Mouse (Mus musculus) intestine, embryonic 15.5 days (tissue): Measurements from ENCODE around the gene Uimc1. TPM values are rescaled to one million over a fixed set of nuclear protein-coding genes. Genes with fewer than 3 reads are reported as not detected.
"Not testable (repeated sequence)": the region's sequence is repeated elsewhere in the genome, so short reads cannot be mapped to it uniquely, and the experiment has no call there.

Source experiments
- ATAC-seq: fragments of 200-750 bp; cut with Nextera tagmentation; 2 replicates; pipeline ENCODE4 v1.8.0; 2017; ENCODE audit warnings: moderate TSS enrichment, moderate library complexity
- H3K27ac ChIP-seq: fragments of 300-500 bp; sonication (generic); 2 replicates; pipeline ENCODE4 v1.5.1; 2015; ENCODE audit warnings: mild to moderate bottlenecking, inconsistent platforms
- H3K27me3 ChIP-seq: fragments of 300-500 bp; sonication (generic); replicated peaks from 2 replicates; pipeline ENCODE4 v1.6.1; 2015; ENCODE audit warnings: inconsistent platforms
- H3K36me3 ChIP-seq: fragments of 300-500 bp; sonication (generic); 2 replicates; pipeline ENCODE4 v1.6.1; 2015; ENCODE audit warnings: inconsistent platforms
- H3K4me1 ChIP-seq: fragments of 300-500 bp; sonication (generic); replicated peaks from 2 replicates; pipeline ENCODE4 v1.6.1; 2015; ENCODE audit warnings: inconsistent platforms
- H3K4me2 ChIP-seq: fragments of 300-500 bp; sonication (generic); replicated peaks from 2 replicates; pipeline ENCODE4 v1.6.1; 2015; ENCODE audit warnings: mild to moderate bottlenecking, inconsistent platforms
- H3K4me3 ChIP-seq: fragments of 300-500 bp; sonication (generic); replicated peaks from 2 replicates; pipeline ENCODE4 v1.5.1; 2015; ENCODE audit warnings: inconsistent platforms
- H3K9ac ChIP-seq: fragments of 300-500 bp; sonication (generic); 2 replicates; pipeline ENCODE4 v1.6.1; 2015; ENCODE audit warnings: inconsistent platforms
- H3K9me3 ChIP-seq: fragments of 300-500 bp; sonication (generic); 2 replicates; pipeline ENCODE4 v1.6.1; 2016; ENCODE audit warnings: inconsistent platforms
- WGBS: fragments of 180-500 bp; shearing (Covaris S2); methylation state at CpG from one replicate; pipeline ENCODE4 v1.1.7; 2015; 5-methylcytosine and 5-hydroxymethylcytosine counted together
- polyA plus RNA-seq: library from polyadenylated mRNA; unstranded; fragments of >200 nt; fragmentation: Nextera tagmentation; extraction: Ambion mirVana; gene quantifications from 2 replicates; pipeline ENCODE4 v1.2.1, GENCODE M21; 2015

The Uimc1 gene
- polyA plus RNA-seq, 1 experiment from 2014 or later, result 21.8 TPM

GRCm38 (mm10) chr13:55102366-55102765, 2.3 kb upstream of the Uimc1 start:
- Histone ChIP-seq H3K27ac (no peak overlapping the region), H3K27me3 (no peaks in the 10 kb centered on the region), H3K9me3 (no peaks in the 10 kb centered on the region), H3K4me2 (no peak overlapping the region), H3K36me3 (no peaks in the 10 kb centered on the region; the same call in 1 of the 2 replicates), H3K4me3 (no peak overlapping the region), H3K9ac (no peak overlapping the region), H3K4me1 (peaks cover 12% of the 10 kb centered on the region)
- no peak for ATAC-seq
- WGBS, result 96% methylated on average over 3 of the region's 3 CpGs

GRCm38 (mm10) chr13:55101627-55102026, 1.5 kb upstream of the Uimc1 start:
- H3K9ac ChIP-seq, result no peak overlapping the region
- 90% methylated on average over 11 of the region's 11 CpGs for WGBS
- H3K4me2 ChIP-seq, result no peak overlapping the region
- H3K36me3 ChIP-seq, result no peaks in the 10 kb centered on the region
- no peaks in the 10 kb centered on the region for H3K9me3 ChIP-seq
- H3K4me3 ChIP-seq, result no peak overlapping the region
- H3K27me3 ChIP-seq, result no peaks in the 10 kb centered on the region
- H3K4me1 ChIP-seq, result peaks cover 12% of the 10 kb centered on the region
- H3K27ac ChIP-seq, result no peak overlapping the region
- no peak for ATAC-seq

- Histone ChIP-seq H3K9me3 (no peaks in the 10 kb centered on the region), H3K27ac (peak overlapping the region; percentile 95), H3K4me2 (peak overlapping the region; percentile 71), H3K36me3 (no peaks in the 10 kb centered on the region), H3K9ac (peak overlapping the region; percentile 93), H3K4me3 (peak overlapping the region; percentile 94), H3K4me1 (peaks cover 7% of the 10 kb centered on the region; the same call in 1 of the 2 replicates), H3K27me3 (no peaks in the 10 kb centered on the region)
- peak; percentile 23 for ATAC-seq
- WGBS, result 31% methylated on average over 20 of the region's 20 CpGs
These were observed 904 bp downstream of the Uimc1 start for GRCm38 (mm10) chr13:55099066-55099725.

GRCm38 (mm10) chr13:55097841-55098240, 2.3 kb downstream of the Uimc1 start:
- WGBS, result 92% methylated on average over 3 of the region's 3 CpGs
- ATAC-seq, H3K9me3 ChIP-seq: not testable (repeated sequence)

GRCm38 (mm10) chr13:55092588-55092987, 7.5 kb downstream of the Uimc1 start:
- no peak for ATAC-seq
- no peaks in the 10 kb centered on the region for H3K27me3 ChIP-seq
- no peaks in the 10 kb centered on the region for H3K4me1 ChIP-seq
- H3K36me3 ChIP-seq, result no peaks in the 10 kb centered on the region
- H3K9me3 ChIP-seq, result no peaks in the 10 kb centered on the region
- H3K27ac ChIP-seq, result no peak overlapping the region
- H3K4me2 ChIP-seq, result no peak overlapping the region
- WGBS, result 74% methylated on average over 4 of the region's 4 CpGs
- H3K4me3 ChIP-seq, result no peak overlapping the region
- H3K9ac ChIP-seq, result no peak overlapping the region

More at GRCm38 (mm10) chr13:55097841-55098240, 2.3 kb downstream of the Uimc1 start:
- H3K4me2 ChIP-seq, H3K4me1 ChIP-seq, H3K4me3 ChIP-seq, H3K27me3 ChIP-seq, H3K27ac ChIP-seq, H3K9ac ChIP-seq, H3K36me3 ChIP-seq: not testable (repeated sequence)

GRCm38 (mm10) chr13:55075597-55075996, 24.5 kb downstream of the Uimc1 start:
- Histone ChIP-seq H3K27me3 (no peaks in the 10 kb centered on the region), H3K4me2 (no peak overlapping the region), H3K4me3 (no peak overlapping the region), H3K27ac (no peak overlapping the region), H3K36me3 (peaks cover 3% of the 10 kb centered on the region; the same call in 1 of the 2 replicates), H3K4me1 (no peaks in the 10 kb centered on the region), H3K9me3 (no peaks in the 10 kb centered on the region), H3K9ac (no peak overlapping the region)
- WGBS, result 65% methylated on average over 5 of the region's 5 CpGs
- ATAC-seq, result no peak

GRCm38 (mm10) chr13:55071322-55071721, 28.8 kb downstream of the Uimc1 start:
- no peak for ATAC-seq
- no peaks in the 10 kb centered on the region for H3K4me1 ChIP-seq
- peaks cover 3% of the 10 kb centered on the region; the same call in 1 of the 2 replicates for H3K36me3 ChIP-seq
- no peak overlapping the region for H3K9ac ChIP-seq
- WGBS, result 4% methylated on average over 3 of the region's 3 CpGs
- H3K4me3 ChIP-seq, result no peak overlapping the region
- H3K9me3 ChIP-seq, result no peaks in the 10 kb centered on the region
- no peaks in the 10 kb centered on the region for H3K27me3 ChIP-seq
- no peak overlapping the region for H3K4me2 ChIP-seq
- H3K27ac ChIP-seq, result no peak overlapping the region

- Histone ChIP-seq H3K27me3 (no peaks in the 10 kb centered on the region), H3K27ac (no peak overlapping the region), H3K9ac (no peak overlapping the region), H3K4me1 (no peaks in the 10 kb centered on the region), H3K9me3 (no peaks in the 10 kb centered on the region), H3K36me3 (no peaks in the 10 kb centered on the region), H3K4me3 (no peak overlapping the region), H3K4me2 (no peak overlapping the region)
- 40% methylated on average over 7 of the region's 7 CpGs for WGBS
- no peak for ATAC-seq
These were observed 30.4 kb downstream of the Uimc1 start for GRCm38 (mm10) chr13:55069719-55070118.

GRCm38 (mm10) chr13:55063276-55063675, 36.8 kb downstream of the Uimc1 start:
- no peak overlapping the region for H3K9ac ChIP-seq
- H3K4me1 ChIP-seq, result no peaks in the 10 kb centered on the region
- no peak overlapping the region for H3K27ac ChIP-seq
- peaks cover under 1% of the 10 kb centered on the region; the same call in 1 of the 2 replicates for H3K36me3 ChIP-seq
- no peaks in the 10 kb centered on the region for H3K27me3 ChIP-seq
- H3K4me3 ChIP-seq, result no peak overlapping the region
- no peaks in the 10 kb centered on the region for H3K9me3 ChIP-seq
- no peak for ATAC-seq
- H3K4me2 ChIP-seq, result no peak overlapping the region
- 80% methylated on average over 2 of the region's 2 CpGs for WGBS

- Histone ChIP-seq H3K4me2 (no peak overlapping the region), H3K27me3 (no peaks in the 10 kb centered on the region), H3K9ac (no peak overlapping the region), H3K4me1 (no peaks in the 10 kb centered on the region), H3K4me3 (no peak overlapping the region), H3K36me3 (peaks cover 6% of the 10 kb centered on the region; the same call in 1 of the 2 replicates), H3K9me3 (no peaks in the 10 kb centered on the region), H3K27ac (no peak overlapping the region)
- WGBS, result 96% methylated on average over 2 of the region's 2 CpGs
- ATAC-seq, result no peak
These were observed 42.1 kb downstream of the Uimc1 start for GRCm38 (mm10) chr13:55058042-55058441.

GRCm38 (mm10) chr13:55047706-55048105, 52.4 kb downstream of the Uimc1 start:
- H3K27ac ChIP-seq, result no peak overlapping the region
- no peak overlapping the region for H3K4me2 ChIP-seq
- 80% methylated on average over 3 of the region's 3 CpGs for WGBS
- H3K9me3 ChIP-seq, result no peaks in the 10 kb centered on the region
- no peaks in the 10 kb centered on the region for H3K27me3 ChIP-seq
- no peak for ATAC-seq
- no peak overlapping the region for H3K4me3 ChIP-seq
- H3K9ac ChIP-seq, result no peak overlapping the region
- H3K4me1 ChIP-seq, result no peaks in the 10 kb centered on the region
- H3K36me3 ChIP-seq, result no peaks in the 10 kb centered on the region

- Histone ChIP-seq H3K4me3 (no peak overlapping the region), H3K4me1 (no peaks in the 10 kb centered on the region), H3K9me3 (no peaks in the 10 kb centered on the region), H3K27me3 (no peaks in the 10 kb centered on the region), H3K4me2 (no peak overlapping the region), H3K9ac (no peak overlapping the region), H3K27ac (no peak overlapping the region), H3K36me3 (peaks cover 3% of the 10 kb centered on the region; the same call in 1 of the 2 replicates)
- WGBS, result 94% methylated on average over 2 of the region's 2 CpGs
- no peak for ATAC-seq
These were observed 60.1 kb downstream of the Uimc1 start for GRCm38 (mm10) chr13:55040016-55040415.

- no peak overlapping the region for H3K9ac ChIP-seq
- no peaks in the 10 kb centered on the region for H3K4me1 ChIP-seq
- ATAC-seq, result no peak
- no peaks in the 10 kb centered on the region for H3K9me3 ChIP-seq
- no peak overlapping the region for H3K4me3 ChIP-seq
- H3K36me3 ChIP-seq, result peaks cover 4% of the 10 kb centered on the region; the same call in 1 of the 2 replicates
- H3K4me2 ChIP-seq, result no peak overlapping the region
- no peak overlapping the region for H3K27ac ChIP-seq
- 78% methylated on average over 2 of the region's 2 CpGs for WGBS
- H3K27me3 ChIP-seq, result no peaks in the 10 kb centered on the region
These were observed 75.9 kb downstream of the Uimc1 start for GRCm38 (mm10) chr13:55024215-55024614.
